Mouse (Mus musculus) urinary bladder, postnatal 25 days (tissue): Measurements from ENCODE around the gene Myrfl.

Experiments
- DNase-seq: peaks from one replicate; pipeline ENCODE4 v3.0.0; 2022; ENCODE audit warnings: low spot score

Myrfl gene

GRCm38 (mm10) chr10:116913647-116914273 lies 17.0 kb upstream of the Myrfl start:
- no peak for DNase-seq

GRCm38 (mm10) chr10:116912850-116913249 lies 16.1 kb upstream of the Myrfl start:
- DNase-seq: no peak

- DNase-seq: no peak
Measured at GRCm38 (mm10) chr10:116908901-116909642, 12.4 kb upstream of the Myrfl start.

GRCm38 (mm10) chr10:116906794-116907193 lies 10.1 kb upstream of the Myrfl start:
- DNase-seq: no peak

- DNase-seq: no peak
Measured at GRCm38 (mm10) chr10:116904503-116904908, 7.8 kb upstream of the Myrfl start.

GRCm38 (mm10) chr10:116895108-116895833 lies 1.4 kb downstream of the Myrfl start:
- DNase-seq: no peak

GRCm38 (mm10) chr10:116894540-116894939 lies 2.2 kb downstream of the Myrfl start:
- no peak for DNase-seq

GRCm38 (mm10) chr10:116893753-116894152 lies 3.0 kb downstream of the Myrfl start:
- DNase-seq: peak; percentile 19

- no peak for DNase-seq
Measured at GRCm38 (mm10) chr10:116890587-116890986, 6.1 kb downstream of the Myrfl start.

- no peak for DNase-seq
Measured at GRCm38 (mm10) chr10:116884552-116884951, 12.2 kb downstream of the Myrfl start.

- no peak for DNase-seq
Measured at GRCm38 (mm10) chr10:116883531-116883930, 13.2 kb downstream of the Myrfl start.

GRCm38 (mm10) chr10:116877436-116877835 lies 19.3 kb downstream of the Myrfl start:
- DNase-seq: no peak

- DNase-seq: no peak
Measured at GRCm38 (mm10) chr10:116874490-116874889, 22.2 kb downstream of the Myrfl start.

GRCm38 (mm10) chr10:116872016-116872410 lies 24.7 kb downstream of the Myrfl start:
- no peak for DNase-seq

- DNase-seq: no peak
Measured at GRCm38 (mm10) chr10:116871329-116872015, 25.2 kb downstream of the Myrfl start.

GRCm38 (mm10) chr10:116870819-116871218 lies 25.9 kb downstream of the Myrfl start:
- no peak for DNase-seq

GRCm38 (mm10) chr10:116853159-116853845 lies 43.4 kb downstream of the Myrfl start:
- no peak for DNase-seq

- DNase-seq: peak; percentile 93
Measured at GRCm38 (mm10) chr10:116848749-116849473, 47.8 kb downstream of the Myrfl start.

GRCm38 (mm10) chr10:116841551-116841950 lies 55.2 kb downstream of the Myrfl start:
- no peak for DNase-seq

- DNase-seq: no peak
Measured at GRCm38 (mm10) chr10:116830676-116831075, 66.0 kb downstream of the Myrfl start.

- DNase-seq: no peak
Measured at GRCm38 (mm10) chr10:116828099-116828498, 68.6 kb downstream of the Myrfl start.
